Mouse (Mus musculus): Measurements from ENCODE around the gene Ttc7. TPM values are rescaled to one million over a fixed set of nuclear protein-coding genes. Genes with fewer than 3 reads are reported as not detected.

The Ttc7 gene
- polyA plus RNA-seq, 1 experiment from 2014 or later, result 4.1 TPM

GRCm38 (mm10) chr17:87332887-87333286 is 50.2 kb downstream of the Ttc7 start:
- 85% methylated on average over 6 of the region's 6 CpGs for WGBS
- Histone ChIP-seq H3K36me3 (no peaks in the 10 kb centered on the region), H3K27me3 (peaks cover 20% of the 10 kb centered on the region), H3K4me2 (replicated peaks) (no peak overlapping the region), H3K4me1 (peaks cover 39% of the 10 kb centered on the region), H3K9ac (no peak overlapping the region), H3K27ac (no peak overlapping the region), H3K9me3 (no peaks in the 10 kb centered on the region), H3K4me3 (no peak overlapping the region)
- ATAC-seq (ENCODE audit: low FRiP score, low read depth), result no peak

DNA sequence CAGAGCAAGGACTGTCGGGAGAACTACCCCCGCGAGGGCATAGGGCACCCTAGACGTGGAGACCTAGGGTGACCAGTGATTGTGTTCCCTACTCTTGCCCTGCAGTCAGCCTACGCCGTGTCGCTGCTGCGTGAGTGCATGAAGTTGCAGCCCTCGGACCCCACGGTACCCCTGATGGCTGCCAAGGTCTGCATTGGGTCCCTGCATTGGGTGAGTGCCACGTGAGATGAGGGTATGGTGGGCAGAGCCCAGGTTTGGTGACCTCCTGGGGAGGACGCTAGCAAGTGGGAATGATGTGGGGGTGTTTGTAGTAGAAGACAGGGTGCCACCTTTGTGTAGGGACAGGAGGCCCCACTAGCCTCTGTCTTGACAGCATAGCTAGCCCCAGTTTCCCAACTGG is 51.5 kb downstream of the Ttc7 start:
- 93% methylated on average over 12 of the region's 12 CpGs for WGBS
- no peak overlapping the region for H3K4me2 ChIP-seq (replicated peaks)
- H3K4me1 ChIP-seq, result peaks cover 33% of the 10 kb centered on the region

DNA sequence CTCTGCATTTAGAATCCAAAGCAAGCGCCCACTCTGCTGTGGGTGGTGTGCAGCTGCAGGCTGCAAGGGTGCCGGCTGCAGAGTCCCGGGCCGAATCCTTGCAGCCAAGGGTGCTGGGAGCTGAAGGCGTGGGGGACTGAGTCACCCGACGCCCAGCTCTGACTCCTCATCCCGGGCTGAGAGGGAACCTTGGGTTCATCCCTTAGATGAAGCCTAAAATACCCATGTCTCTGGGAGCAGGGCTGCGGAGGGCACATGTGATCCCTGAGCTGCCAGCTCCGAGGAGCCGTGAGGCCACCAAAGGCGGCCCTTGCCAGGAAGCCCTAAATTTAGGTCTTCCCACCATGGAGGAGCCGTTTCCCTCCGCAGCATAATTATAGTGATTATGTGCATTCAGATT is 52.5 kb downstream of the Ttc7 start:
- no peak overlapping the region for H3K4me3 ChIP-seq
- H3K4me1 ChIP-seq, result peaks cover 31% of the 10 kb centered on the region
- H3K9me3 ChIP-seq, result no peaks in the 10 kb centered on the region
- H3K27ac ChIP-seq, result no peak overlapping the region
- H3K36me3 ChIP-seq, result no peaks in the 10 kb centered on the region
- peaks cover 9% of the 10 kb centered on the region for H3K27me3 ChIP-seq
- no peak overlapping the region for H3K4me2 ChIP-seq (replicated peaks)
- H3K9ac ChIP-seq, result no peak overlapping the region
- WGBS, result 78% methylated on average over 14 of the region's 14 CpGs
- no peak for ATAC-seq (ENCODE audit: low FRiP score, low read depth)

More for the DNA sequence above, 51.5 kb downstream of the Ttc7 start:
- no peak overlapping the region for H3K27ac ChIP-seq
- peaks cover 18% of the 10 kb centered on the region for H3K27me3 ChIP-seq
- no peak overlapping the region for H3K4me3 ChIP-seq
- ATAC-seq (ENCODE audit: low FRiP score, low read depth), result no peak
- H3K36me3 ChIP-seq, result no peaks in the 10 kb centered on the region
- no peaks in the 10 kb centered on the region for H3K9me3 ChIP-seq
- H3K9ac ChIP-seq, result no peak overlapping the region

GRCm38 (mm10) chr17:87335727-87336126 is 53.0 kb downstream of the Ttc7 start:
- H3K4me1 ChIP-seq, result peaks cover 26% of the 10 kb centered on the region
- WGBS, result 77% methylated on average over 2 of the region's 2 CpGs
- no peak for ATAC-seq (ENCODE audit: low FRiP score, low read depth)

GRCm38 (mm10) chr17:87336910-87337309 is 54.2 kb downstream of the Ttc7 start:
- no peak overlapping the region for H3K9ac ChIP-seq
- 87% methylated on average over 12 of the region's 12 CpGs for WGBS
- no peak for ATAC-seq (ENCODE audit: low FRiP score, low read depth)
- H3K27ac ChIP-seq, result no peak overlapping the region
- H3K27me3 ChIP-seq, result peaks cover 7% of the 10 kb centered on the region; the same call in 1 of the 2 replicates
- no peak overlapping the region for H3K4me2 ChIP-seq (replicated peaks)
- no peaks in the 10 kb centered on the region for H3K9me3 ChIP-seq
- no peaks in the 10 kb centered on the region for H3K36me3 ChIP-seq
- peaks cover 14% of the 10 kb centered on the region for H3K4me1 ChIP-seq
- H3K4me3 ChIP-seq, result no peak overlapping the region

More at GRCm38 (mm10) chr17:87335727-87336126, 53.0 kb downstream of the Ttc7 start:
- Histone ChIP-seq H3K4me3 (no peak overlapping the region), H3K27me3 (peaks cover 7% of the 10 kb centered on the region; the same call in 1 of the 2 replicates), H3K4me2 (replicated peaks) (no peak overlapping the region), H3K9ac (no peak overlapping the region), H3K9me3 (no peaks in the 10 kb centered on the region), H3K36me3 (no peaks in the 10 kb centered on the region), H3K27ac (no peak overlapping the region)

- H3K9me3 ChIP-seq, result no peaks in the 10 kb centered on the region
- H3K4me2 ChIP-seq (replicated peaks), result no peak overlapping the region
- ATAC-seq (ENCODE audit: low FRiP score, low read depth), result no peak
- no peak overlapping the region for H3K4me3 ChIP-seq
- H3K36me3 ChIP-seq, result no peaks in the 10 kb centered on the region
- peaks cover 6% of the 10 kb centered on the region for H3K4me1 ChIP-seq
- 93% methylated on average over 7 of the region's 7 CpGs for WGBS
- H3K9ac ChIP-seq, result no peak overlapping the region
- no peak overlapping the region for H3K27ac ChIP-seq
- peaks cover 2% of the 10 kb centered on the region; the same call in 1 of the 2 replicates for H3K27me3 ChIP-seq
Measured at GRCm38 (mm10) chr17:87337683-87338082, 55.0 kb downstream of the Ttc7 start.

GRCm38 (mm10) chr17:87339122-87339521 is 56.4 kb downstream of the Ttc7 start:
- H3K4me2 ChIP-seq (replicated peaks), result no peak overlapping the region
- no peak overlapping the region for H3K9ac ChIP-seq
- 70% methylated on average over 1 of the region's 1 CpGs for WGBS
- H3K4me3 ChIP-seq, result no peak overlapping the region
- no peaks in the 10 kb centered on the region for H3K36me3 ChIP-seq
- H3K9me3 ChIP-seq, result no peaks in the 10 kb centered on the region
- H3K4me1 ChIP-seq, result no peaks in the 10 kb centered on the region
- no peak overlapping the region for H3K27ac ChIP-seq
- peaks cover 5% of the 10 kb centered on the region; the same call in 1 of the 2 replicates for H3K27me3 ChIP-seq
- ATAC-seq (ENCODE audit: low FRiP score, low read depth), result no peak

DNA sequence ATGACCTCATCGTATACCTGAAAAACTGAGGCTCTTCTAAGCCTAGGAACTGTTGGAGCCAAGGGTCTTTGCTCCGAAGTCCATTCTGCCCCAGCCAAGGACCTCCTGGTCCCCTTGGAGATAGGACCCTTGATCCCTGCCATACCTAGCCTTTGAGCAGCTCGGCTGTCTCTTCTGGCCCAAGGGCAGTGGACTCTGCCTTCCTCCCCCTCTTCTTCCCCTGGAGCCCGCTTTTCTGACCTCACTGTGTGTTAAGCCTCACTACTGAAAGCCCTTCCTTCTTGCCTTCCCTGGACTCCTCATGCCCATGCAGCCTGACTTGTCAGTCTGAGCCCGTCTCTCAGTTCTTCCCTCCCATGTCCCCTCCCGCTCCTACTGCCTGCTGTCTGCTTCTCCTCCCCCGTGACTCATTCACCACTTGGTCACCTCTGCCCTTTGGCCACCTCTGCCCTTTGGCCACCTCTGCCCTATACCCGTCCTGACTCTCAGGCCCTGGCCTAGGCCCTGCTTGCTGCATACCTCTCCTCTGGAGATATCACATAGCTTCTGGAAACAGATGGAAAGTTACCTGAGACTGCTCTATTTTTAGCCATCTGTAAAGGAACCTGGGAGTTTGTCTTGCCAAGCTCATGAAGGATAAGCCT is 60.5 kb downstream of the Ttc7 start:
- Histone ChIP-seq H3K9me3 (no peaks in the 10 kb centered on the region), H3K4me3 (no peak overlapping the region), H3K36me3 (no peaks in the 10 kb centered on the region), H3K27me3 (peaks cover 19% of the 10 kb centered on the region; the same call in 1 of the 2 replicates), H3K9ac (no peak overlapping the region), H3K4me2 (replicated peaks) (no peak overlapping the region), H3K4me1 (peaks cover 8% of the 10 kb centered on the region; the same call in 1 of the 2 replicates), H3K27ac (no peak overlapping the region)
- no peak for ATAC-seq (ENCODE audit: low FRiP score, low read depth)
- 67% methylated on average over 8 of the region's 8 CpGs for WGBS

GRCm38 (mm10) chr17:87344441-87345251 is 62.0 kb downstream of the Ttc7 start:
- H3K27ac ChIP-seq, result no peak overlapping the region
- no peaks in the 10 kb centered on the region for H3K36me3 ChIP-seq
- peaks cover 25% of the 10 kb centered on the region for H3K27me3 ChIP-seq
- peaks cover 20% of the 10 kb centered on the region for H3K4me1 ChIP-seq
- no peak for ATAC-seq (ENCODE audit: low FRiP score, low read depth)
- 69% methylated on average over 18 of the region's 18 CpGs for WGBS
- no peaks in the 10 kb centered on the region for H3K9me3 ChIP-seq
- H3K9ac ChIP-seq, result no peak overlapping the region
- no peak overlapping the region for H3K4me2 ChIP-seq (replicated peaks)
- H3K4me3 ChIP-seq, result no peak overlapping the region

DNA sequence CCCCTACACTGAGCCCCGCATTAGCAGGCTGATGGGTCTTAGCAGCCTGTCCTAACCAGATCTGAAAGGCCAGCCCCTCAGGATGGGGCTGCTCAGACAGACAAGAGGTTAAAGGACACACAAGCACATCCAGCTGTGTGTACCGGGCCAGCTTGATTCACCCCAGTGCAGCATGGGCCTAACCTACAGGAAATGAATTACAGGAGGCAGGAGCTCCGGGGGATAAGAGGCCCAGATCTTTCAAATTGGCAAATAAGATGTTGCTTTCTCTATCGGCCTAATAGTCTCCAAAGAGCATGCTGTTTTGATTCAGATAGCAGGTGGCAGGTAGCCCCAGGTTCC is 62.5 kb downstream of the Ttc7 start:
- ATAC-seq (ENCODE audit: low FRiP score, low read depth), result no peak
- H3K4me1 ChIP-seq, result peaks cover 26% of the 10 kb centered on the region
- H3K27me3 ChIP-seq, result peaks cover 31% of the 10 kb centered on the region

GRCm38 (mm10) chr17:87348353-87348752 is 65.7 kb downstream of the Ttc7 start:
- H3K27ac ChIP-seq, result no peak overlapping the region

More for the DNA sequence above, 62.5 kb downstream of the Ttc7 start:
- Histone ChIP-seq H3K4me3 (no peak overlapping the region), H3K9me3 (no peaks in the 10 kb centered on the region), H3K4me2 (replicated peaks) (no peak overlapping the region), H3K9ac (no peak overlapping the region), H3K27ac (no peak overlapping the region), H3K36me3 (no peaks in the 10 kb centered on the region)
- 29% methylated on average over 4 of the region's 4 CpGs for WGBS

DNA sequence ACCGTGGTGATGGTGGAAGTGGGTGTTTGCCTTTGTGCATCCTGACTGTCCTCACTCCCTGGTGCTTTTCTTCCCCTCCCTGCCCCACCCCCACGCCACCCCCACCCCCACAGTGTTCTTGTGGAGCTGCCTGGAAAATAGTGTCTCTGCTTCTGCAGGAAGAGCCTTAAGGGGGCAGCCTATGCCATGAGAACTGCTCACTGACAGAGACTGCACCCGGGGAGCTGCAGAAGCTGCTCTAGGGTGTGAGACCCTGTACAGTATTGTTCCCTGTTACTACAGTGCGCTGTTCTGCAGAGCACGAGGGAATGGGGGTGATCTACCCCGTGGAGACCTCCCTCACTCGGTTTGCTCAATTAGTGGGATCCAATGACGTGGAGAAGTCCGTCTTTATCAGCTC is 66.4 kb downstream of the Ttc7 start:
- Histone ChIP-seq H3K27me3 (peaks cover 37% of the 10 kb centered on the region), H3K4me1 (peaks cover 65% of the 10 kb centered on the region), H3K4me2 (replicated peaks) (no peak overlapping the region), H3K36me3 (no peaks in the 10 kb centered on the region), H3K27ac (no peak overlapping the region), H3K9ac (no peak overlapping the region), H3K4me3 (no peak overlapping the region), H3K9me3 (no peaks in the 10 kb centered on the region)
- ATAC-seq (ENCODE audit: low FRiP score, low read depth), result no peak
- WGBS, result 20% methylated on average over 9 of the region's 9 CpGs

More at GRCm38 (mm10) chr17:87348353-87348752, 65.7 kb downstream of the Ttc7 start:
- WGBS, result 56% methylated on average over 9 of the region's 9 CpGs
- H3K4me3 ChIP-seq, result no peak overlapping the region
- peaks cover 57% of the 10 kb centered on the region for H3K4me1 ChIP-seq
- no peaks in the 10 kb centered on the region for H3K9me3 ChIP-seq
- no peak overlapping the region for H3K4me2 ChIP-seq (replicated peaks)
- no peak for ATAC-seq (ENCODE audit: low FRiP score, low read depth)
- peaks cover 38% of the 10 kb centered on the region for H3K27me3 ChIP-seq
- H3K9ac ChIP-seq, result no peak overlapping the region
- no peaks in the 10 kb centered on the region for H3K36me3 ChIP-seq
